Mouse (Mus musculus): Measurements from ENCODE around the gene Adamts8.

Gene Adamts8

DNA sequence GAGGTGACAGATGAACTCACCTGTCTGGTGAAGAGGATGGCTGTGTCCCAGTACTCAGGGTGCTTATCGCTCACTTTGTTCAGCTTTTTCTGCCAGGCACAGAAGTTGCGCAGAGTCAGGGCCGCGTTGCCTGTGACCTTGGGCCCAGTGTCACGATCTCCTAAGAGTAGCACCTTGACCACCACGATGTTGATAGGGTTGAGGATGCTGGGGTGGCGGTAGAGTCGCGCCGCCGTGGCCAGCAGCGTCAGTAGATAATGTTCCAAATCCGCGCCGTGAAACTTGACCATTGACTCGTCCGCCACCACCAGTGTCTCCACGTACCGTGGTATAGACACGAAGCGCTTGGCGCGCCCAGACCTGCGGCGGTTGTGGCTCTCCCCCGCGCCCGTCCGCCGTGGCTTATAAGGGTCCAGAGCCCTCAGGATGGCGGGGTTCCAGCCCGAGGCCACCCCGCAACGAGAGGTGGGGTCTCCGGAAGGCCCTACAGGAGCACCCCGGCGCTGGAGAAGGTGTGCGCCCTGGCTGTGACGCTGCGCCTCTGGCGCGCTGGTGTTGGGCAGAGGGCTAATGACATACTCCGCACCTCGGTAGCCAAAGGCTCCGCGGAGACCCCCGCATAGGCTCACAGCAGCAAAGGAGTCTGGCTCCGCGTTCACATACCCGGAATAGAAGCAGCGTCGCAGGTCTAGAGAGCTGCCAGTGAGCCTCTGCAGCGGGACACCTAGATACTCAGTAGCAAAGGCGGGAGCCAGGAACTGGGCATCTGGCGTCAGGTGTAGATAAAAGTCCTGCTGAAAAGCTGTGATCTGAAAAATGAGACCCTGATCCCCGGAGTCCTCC is 20.9 kb upstream of the Adamts8 start:
- DNase-seq (ENCODE audit: low read depth, low spot score), result peak; percentile 51

GRCm38 (mm10) chr9:30922197-30922894 is 20.0 kb upstream of the Adamts8 start, which contains the start of gene Adamts15:
TSS of gene Adamts15 (minus strand) at chr9:30922452.
- peak; percentile 94 for DNase-seq (ENCODE audit: low read depth, low spot score)

DNA sequence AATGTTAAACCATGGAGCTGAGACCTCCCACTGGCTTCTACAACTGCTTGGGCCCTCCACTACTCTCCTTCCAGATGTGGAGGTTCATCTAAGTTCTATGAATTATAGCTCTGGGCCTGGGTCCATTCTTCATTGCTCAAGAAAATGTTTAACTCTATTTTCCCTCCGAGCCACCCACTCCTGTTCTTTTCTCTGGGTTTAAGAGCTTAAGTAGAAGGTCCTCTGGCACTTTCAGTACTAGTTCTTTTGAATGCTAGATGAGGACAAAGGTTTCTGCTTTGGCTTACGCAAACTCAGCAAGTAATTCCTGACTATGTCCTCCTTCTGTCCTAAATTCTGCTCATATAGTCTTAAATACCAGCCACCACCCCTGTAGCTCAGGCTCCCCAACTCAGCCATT is 13.6 kb upstream of the Adamts8 start:
- no peak for DNase-seq (ENCODE audit: low read depth, low spot score)

DNA sequence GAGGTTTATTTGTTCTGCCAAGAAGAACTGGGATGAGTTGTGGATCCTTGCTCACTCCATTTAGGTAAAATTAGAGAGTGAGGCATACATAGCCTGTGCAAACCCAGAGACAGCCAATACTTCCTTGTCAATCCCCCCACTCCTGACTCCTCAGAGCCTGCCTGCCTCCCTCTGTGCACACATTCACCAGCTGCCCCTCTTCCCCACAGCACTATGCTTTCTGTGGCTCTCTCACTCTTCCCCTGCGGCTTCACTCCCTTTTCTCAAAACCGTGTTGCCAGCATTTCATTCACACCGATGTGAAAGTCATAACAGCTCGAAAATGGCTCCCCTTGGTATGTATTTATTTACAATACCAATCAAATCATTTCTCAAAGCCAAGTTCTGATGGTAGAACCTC is 10.0 kb upstream of the Adamts8 start:
- no peak for DNase-seq (ENCODE audit: low read depth, low spot score)

DNA sequence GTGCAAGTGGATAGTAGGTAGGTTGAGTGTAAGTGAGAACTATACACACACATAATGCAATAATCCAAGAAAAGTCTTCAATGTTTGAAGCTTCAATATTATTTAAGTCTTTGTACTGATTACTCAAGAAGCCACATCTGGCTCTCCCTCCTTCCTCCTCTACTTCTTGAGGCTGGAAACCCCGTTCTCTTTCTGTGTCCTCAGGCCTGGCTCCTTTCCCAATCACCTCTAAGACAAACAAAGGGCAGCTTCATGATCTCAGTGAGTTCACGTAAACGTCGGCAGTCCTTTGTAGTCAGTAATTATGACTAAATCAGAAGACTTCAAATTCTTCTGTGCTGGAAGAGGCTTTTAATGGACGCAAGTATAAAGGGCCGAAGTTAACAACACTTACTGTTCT is 7.5 kb upstream of the Adamts8 start:
- no peak for DNase-seq (ENCODE audit: low read depth, low spot score)

- DNase-seq (ENCODE audit: low read depth, low spot score), result peak; percentile 79
Measured at GRCm38 (mm10) chr9:30936674-30937438, 5.5 kb upstream of the Adamts8 start.

DNA sequence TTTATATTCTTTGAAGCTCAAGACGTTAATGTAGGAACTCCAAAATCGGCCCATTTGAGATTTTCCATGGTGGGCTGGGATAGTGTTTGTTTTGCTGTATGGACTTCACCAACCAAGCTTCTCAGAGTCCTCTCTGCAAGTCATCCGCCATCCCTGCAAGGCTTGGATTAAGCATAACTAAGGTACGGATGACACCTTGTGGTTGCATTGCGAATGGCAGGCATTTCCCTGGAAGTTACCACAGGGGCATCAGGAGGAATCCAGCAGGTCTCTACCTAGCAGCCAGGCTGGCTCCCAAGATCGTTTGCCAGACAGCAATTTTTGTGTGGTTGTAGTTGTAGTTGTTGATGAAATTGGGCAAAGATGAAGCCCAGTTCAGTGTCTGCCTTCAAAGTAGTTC is 2.0 kb upstream of the Adamts8 start:
- DNase-seq (ENCODE audit: low read depth, low spot score), result peak; percentile 91

GRCm38 (mm10) chr9:30943341-30943740 is 979 bp downstream of the Adamts8 start:
- peak; percentile 36 for DNase-seq (ENCODE audit: low read depth, low spot score)

GRCm38 (mm10) chr9:30944234-30944633 is 1.9 kb downstream of the Adamts8 start:
- DNase-seq (ENCODE audit: low read depth, low spot score), result no peak

DNA sequence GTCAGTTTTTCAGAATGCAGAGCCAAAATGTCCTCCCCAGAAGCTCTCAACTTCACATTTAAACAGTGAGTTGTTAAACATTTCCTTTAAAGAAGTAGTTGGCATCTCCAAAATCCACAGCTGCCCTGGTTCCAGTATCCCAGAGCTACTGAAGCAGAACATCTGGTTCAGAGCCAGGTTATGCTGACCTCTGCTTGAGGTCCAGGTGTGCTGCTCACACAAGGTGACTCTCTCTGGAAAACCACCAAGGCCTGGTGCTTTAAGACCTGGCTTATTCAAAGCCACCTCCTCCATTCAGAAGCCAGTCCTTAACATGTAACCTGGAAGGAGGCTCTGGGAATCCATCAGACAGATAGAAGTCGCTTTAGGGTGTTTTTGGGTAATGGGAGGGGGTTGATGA is 2.9 kb downstream of the Adamts8 start:
- DNase-seq (ENCODE audit: low read depth, low spot score), result no peak

DNA sequence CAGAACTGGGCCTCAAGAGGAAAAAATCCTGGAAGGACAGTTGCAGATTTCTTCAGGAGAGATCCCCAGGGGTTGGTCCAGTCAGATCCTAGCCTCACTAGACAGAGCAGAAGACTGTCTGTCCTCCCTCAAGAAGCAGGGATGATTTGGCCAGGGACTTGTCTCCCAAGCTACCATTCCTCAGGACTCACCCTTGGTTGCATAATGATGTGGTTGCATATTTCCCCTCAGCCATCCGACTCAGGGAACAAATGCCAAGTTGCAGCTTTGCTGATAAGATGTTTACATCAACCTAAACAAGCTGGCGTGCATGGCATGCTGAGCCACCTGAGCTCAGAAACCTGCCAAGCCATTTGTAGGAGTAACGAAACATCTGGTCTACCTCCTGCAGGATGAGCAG is 7.1 kb downstream of the Adamts8 start:
- no peak for DNase-seq (ENCODE audit: low read depth, low spot score)

DNA sequence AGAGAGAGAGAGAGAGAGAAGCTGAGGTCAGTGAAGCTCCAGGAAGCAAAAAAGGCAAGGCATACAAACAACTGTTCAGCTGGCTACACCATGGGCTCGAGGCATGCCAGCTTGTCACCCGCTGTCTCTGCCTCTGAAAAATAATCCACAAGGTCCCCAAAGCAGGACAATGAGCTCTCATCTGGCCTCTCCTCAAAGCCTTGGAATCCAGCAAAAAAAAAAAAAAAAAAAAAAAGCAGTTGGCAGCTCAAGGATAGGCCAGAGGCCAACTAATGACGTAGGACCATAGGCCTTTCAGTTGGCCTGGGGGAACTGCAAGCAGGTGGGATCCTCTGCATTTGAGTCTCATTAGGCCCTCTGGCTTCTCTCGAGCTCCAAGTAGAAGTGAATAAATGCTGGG is 7.6 kb downstream of the Adamts8 start:
- no peak for DNase-seq (ENCODE audit: low read depth, low spot score)

DNA sequence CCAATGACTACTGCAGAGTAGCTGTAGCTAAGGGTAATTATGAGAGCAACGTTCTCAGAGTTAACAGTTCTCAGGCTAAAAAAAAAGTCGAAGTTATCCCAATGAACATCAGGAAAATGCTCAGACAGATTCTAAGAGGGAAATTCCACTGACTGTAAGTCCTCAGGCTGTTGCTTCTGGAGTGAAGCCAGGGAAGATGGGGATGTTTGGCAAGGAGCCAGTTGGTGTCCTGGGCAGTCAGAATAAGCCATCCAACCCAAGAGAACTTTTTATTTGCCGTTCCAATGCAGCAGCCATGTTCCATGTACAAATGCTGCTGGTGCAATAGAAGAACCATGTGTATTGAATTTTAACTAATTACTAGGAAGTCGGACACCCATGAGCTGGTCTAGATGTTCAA is 8.2 kb downstream of the Adamts8 start:
- no peak for DNase-seq (ENCODE audit: low read depth, low spot score)

- no peak for DNase-seq (ENCODE audit: low read depth, low spot score)
Measured at GRCm38 (mm10) chr9:30951461-30951860, 9.1 kb downstream of the Adamts8 start.

DNA sequence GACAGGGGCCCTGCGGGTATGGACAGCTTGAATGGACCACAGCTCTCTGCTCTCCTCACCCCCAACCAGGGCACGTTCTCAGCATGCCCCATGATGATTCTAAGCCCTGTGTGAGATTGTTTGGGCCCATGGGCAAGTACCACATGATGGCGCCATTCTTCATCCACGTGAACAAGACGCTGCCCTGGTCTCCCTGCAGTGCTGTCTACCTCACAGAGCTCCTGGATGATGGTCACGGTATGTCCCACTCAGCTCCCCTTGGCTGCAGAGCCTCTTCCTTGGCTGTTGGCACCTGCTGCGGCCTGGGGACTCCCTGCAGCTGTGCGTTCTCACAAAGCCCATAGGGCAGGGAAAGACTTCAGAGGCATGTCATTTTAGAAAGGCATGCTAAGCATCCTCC is 10.9 kb downstream of the Adamts8 start:
- peak; percentile 73 for DNase-seq (ENCODE audit: low read depth, low spot score)

- DNase-seq (ENCODE audit: low read depth, low spot score), result no peak
Measured at GRCm38 (mm10) chr9:30955246-30955645, 12.9 kb downstream of the Adamts8 start.

DNA sequence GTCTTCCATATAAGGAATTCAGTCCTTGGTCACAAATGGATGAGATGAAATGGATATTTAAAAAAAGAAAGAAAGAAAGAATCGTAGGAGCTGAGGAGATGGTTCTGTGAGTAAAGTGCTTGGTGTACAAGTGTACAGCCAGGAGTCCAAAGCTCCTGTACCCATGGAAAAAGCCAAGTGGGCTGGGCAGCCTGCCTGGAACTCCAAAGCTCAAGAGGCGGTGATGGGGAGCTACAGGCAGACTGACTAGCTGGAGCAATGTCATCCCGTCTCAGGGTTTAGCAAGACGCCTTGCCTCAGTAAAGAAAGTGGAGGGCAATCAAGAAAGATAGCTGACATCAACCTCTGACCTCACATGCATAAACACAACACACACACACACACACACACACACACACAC is 21.4 kb downstream of the Adamts8 start:
- DNase-seq (ENCODE audit: low read depth, low spot score), result no peak

DNA sequence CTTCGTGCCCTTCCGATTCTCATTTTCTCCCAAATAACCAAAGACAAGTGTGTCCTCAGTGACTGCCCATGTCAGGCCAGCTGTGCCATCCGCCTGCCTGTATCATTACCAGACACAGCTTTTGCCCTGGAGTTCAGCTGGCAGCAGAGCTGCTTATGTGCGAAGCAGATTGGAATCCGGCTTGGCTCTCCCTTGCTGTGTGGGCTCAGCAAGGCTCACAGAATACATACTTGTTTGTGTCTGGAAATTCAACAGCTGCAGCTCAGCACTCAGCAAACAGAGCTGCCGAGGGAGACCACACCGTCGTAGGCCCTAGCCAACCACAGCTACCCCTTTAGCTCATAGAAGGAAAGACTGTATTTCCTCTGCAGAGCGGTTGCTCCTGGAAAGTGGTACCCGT is 22.3 kb downstream of the Adamts8 start:
- no peak for DNase-seq (ENCODE audit: low read depth, low spot score)

DNA sequence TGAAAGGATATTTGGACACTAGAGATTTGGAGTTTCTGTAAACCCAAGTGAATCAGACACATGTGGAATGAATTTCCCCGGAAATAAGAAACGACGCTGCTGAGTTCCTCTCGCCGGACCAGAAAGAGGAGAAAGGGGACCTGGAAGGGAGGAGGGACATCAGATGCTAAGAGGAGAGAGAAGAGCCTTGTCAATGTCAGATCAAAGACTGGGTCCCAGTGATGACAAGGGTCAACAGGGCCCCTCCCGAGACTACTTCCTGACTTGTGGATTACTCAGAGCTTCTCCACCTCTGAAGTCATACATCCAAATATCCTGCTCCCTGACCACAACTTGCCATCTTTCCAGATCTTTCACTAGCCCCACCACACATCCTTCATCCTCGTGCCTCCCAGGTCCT is 24.5 kb downstream of the Adamts8 start:
- no peak for DNase-seq (ENCODE audit: low read depth, low spot score)

- peak; percentile 78 for DNase-seq (ENCODE audit: low read depth, low spot score)
Measured at GRCm38 (mm10) chr9:30968130-30968529, 25.8 kb downstream of the Adamts8 start.

GRCm38 (mm10) chr9:30970001-30970400 is 27.6 kb downstream of the Adamts8 start:
- peak; percentile 93 for DNase-seq (ENCODE audit: low read depth, low spot score)

DNA sequence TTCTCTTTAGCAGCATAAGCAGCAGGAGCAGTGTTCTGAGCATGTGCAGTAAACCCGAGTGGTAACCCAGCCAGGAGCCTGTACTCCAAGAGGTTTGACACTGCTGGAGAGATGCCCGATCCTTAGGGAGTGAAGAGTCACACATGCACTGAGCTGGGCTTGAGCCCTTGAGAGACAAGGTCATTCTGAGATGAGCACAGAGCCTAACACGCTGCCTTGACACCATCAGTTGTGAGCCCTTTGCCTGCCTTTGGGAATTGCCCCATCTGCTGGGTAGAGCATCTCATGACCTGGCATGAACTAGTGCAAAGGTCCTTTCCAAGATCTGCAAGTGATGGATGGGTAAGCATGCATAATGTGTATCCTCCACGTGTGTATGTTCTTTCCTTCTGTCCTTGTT is 29.6 kb downstream of the Adamts8 start:
- DNase-seq (ENCODE audit: low read depth, low spot score), result peak; percentile 68

All from R1 (cell line).